Mouse (Mus musculus) heart, postnatal 0 days (tissue): ENCODE results near the gene Cbx2.

Experiments used
- CTCF ChIP-seq: IDR thresholded peaks from 2 replicates; pipeline ENCODE4 v1.5.1; 2016; ENCODE audit warnings: antibody characterized with exemption, control low read depth, low read depth
- EP300 ChIP-seq: IDR thresholded peaks from 2 replicates; pipeline ENCODE4 v1.6.1; 2016; ENCODE audit warnings: antibody characterized with exemption, low read depth

DNA sequence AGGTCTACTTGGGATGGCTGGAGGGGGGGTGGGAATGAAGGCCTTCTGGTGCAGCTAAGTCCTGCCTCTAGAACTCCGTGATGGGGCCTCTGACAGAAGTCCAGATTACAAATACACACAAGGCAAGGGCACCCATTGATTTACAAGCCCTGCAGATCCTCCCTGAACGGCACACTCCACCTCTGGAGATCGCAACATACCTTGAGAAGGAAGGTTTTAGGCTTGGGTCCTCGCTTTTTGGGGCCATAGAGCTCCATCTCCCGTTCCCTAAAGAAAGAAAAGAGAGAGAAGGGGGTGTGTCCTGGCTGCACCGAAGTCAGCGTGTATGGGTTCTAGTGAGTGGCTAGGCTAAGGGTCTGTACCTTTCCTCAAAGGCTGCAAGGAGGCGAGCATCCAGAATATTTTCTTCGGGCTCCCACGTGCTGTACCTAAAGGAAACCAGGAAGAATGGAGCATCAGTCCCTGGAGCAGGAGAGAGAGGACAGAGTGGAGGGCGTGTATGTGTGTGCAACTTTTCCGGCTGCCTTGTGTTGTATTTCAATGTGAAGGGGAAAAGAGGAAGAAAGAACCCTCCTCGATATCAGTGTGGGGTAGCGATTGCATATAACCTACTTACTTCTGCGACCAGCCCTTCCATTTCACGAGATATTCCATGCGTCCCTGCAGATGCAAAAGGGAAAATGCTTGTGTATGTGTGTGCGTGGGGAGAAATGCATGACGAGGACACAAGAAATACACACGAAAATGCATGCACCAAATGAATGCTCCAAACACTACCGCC, 17.2 kb downstream of the Cbx2 start:
- TF ChIP-seq EP300, result no peak
- TF ChIP-seq CTCF, result no peak
